Mouse (Mus musculus) stomach, embryonic 16.5 days (tissue): ENCODE measurements around the gene Lztr1. TPM values are rescaled to one million over a fixed set of nuclear protein-coding genes. Genes with fewer than 3 reads are reported as not detected.
A peak's percentile ranks its signal among the peaks of the same experiment; 100 is the strongest.

ENCODE experiments used
- ATAC-seq: fragments of 200-750 bp; cut with Nextera tagmentation; 2 replicates; pipeline ENCODE4 v1.8.0; 2017; ENCODE audit warnings: moderate number of reproducible peaks, moderate TSS enrichment; ENCODE audit not compliant: insufficient read depth, low FRiP score
- H3K27ac ChIP-seq: fragments of 300-500 bp; sonication (generic); 2 replicates; pipeline ENCODE4 v1.5.1; 2014; ENCODE audit warnings: low read length
- H3K27me3 ChIP-seq: fragments of 300-500 bp; sonication (generic); 2 replicates; pipeline ENCODE4 v1.6.1; 2014; ENCODE audit warnings: low read length, control low read depth, mixed read lengths; ENCODE audit not compliant: control insufficient read depth, insufficient read depth
- H3K36me3 ChIP-seq: fragments of 300-500 bp; sonication (generic); 2 replicates; pipeline ENCODE4 v1.6.1; 2014; ENCODE audit warnings: low read length; ENCODE audit not compliant: control insufficient read depth, insufficient read depth
- H3K4me1 ChIP-seq: fragments of 300-500 bp; sonication (generic); 2 replicates; pipeline ENCODE4 v1.6.1; 2014; ENCODE audit warnings: low read length, control low read depth, mixed read lengths; ENCODE audit not compliant: control insufficient read depth, insufficient read depth
- H3K4me2 ChIP-seq: fragments of 300-500 bp; sonication (generic); 2 replicates; pipeline ENCODE4 v1.6.1; 2014; ENCODE audit warnings: low read depth, low read length, mixed read lengths
- H3K4me3 ChIP-seq: fragments of 300-500 bp; sonication (generic); replicated peaks from 2 replicates; pipeline ENCODE4 v1.5.1; 2014; ENCODE audit warnings: mild to moderate bottlenecking, low read length
- H3K9ac ChIP-seq: fragments of 300-500 bp; sonication (generic); 2 replicates; pipeline ENCODE4 v1.6.1; 2014; ENCODE audit warnings: low read length
- H3K9me3 ChIP-seq: fragments of 300-500 bp; sonication (generic); replicated peaks from 2 replicates; pipeline ENCODE4 v1.6.1; 2016; ENCODE audit warnings: low read length, control low read depth; ENCODE audit not compliant: control insufficient read depth
- WGBS: fragments of 180-500 bp; shearing (Covaris S2); extraction: QIAGEN DNeasy Blood & Tissue Kit; methylation state at CpG from one replicate; pipeline ENCODE4 v1.1.7; 2014; 5-methylcytosine and 5-hydroxymethylcytosine counted together
- polyA plus RNA-seq: library from polyadenylated mRNA; unstranded; fragments of >200 nt; fragmentation: Nextera tagmentation; extraction: Ambion mirVana; gene quantifications from 2 replicates; pipeline ENCODE4 v1.2.1, GENCODE M21; 2015

Gene Lztr1
- 89.4 and 90.8 TPM in 2 replicates for polyA plus RNA-seq

GRCm38 (mm10) chr16:17508546-17509239 is at the start of gene Lztr1:
Gene Lztr1, plus strand, starts transcription at chr16:17508688.
- ATAC-seq: peak; percentile 95
- Histone ChIP-seq H3K9me3 (no peaks in the 10 kb centered on the region), H3K27ac (peak within 1 kb of the TSS; percentile 96), H3K9ac (peak within 1 kb of the TSS; percentile 91), H3K4me3 (peak within 1 kb of the TSS; percentile 88), H3K36me3 (peaks cover 9% of the 10 kb centered on the region; the same call in 1 of the 2 replicates), H3K4me2 (peak within 1 kb of the TSS; percentile 82), H3K27me3 (no peaks in the 10 kb centered on the region), H3K4me1 (peaks cover 11% of the 10 kb centered on the region)
- under 1% methylated on average over 50 of the region's 50 CpGs for WGBS

DNA sequence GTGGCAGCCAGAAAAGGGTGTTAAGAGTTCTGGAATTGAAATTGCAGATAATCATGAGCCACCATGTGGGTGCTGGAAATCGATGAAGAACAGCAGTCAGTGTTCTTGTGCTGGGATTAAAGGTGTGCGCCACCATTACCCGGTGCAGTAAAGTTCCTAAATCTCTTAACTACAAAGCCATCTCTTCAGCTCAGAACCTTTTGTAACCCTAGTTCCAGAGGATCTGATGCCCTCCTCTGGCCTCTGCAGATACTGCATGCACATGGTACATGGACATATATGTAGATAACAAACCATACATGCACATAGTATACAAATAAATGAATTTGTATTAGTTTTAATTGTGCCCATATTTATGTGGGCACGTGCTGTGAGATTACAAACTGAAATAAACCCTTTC is 48.2 kb upstream of the Lztr1 start:
- ATAC-seq: no peak
- whole genome bisulfite sequencing: 92% methylated on average over 4 of the region's 4 CpGs

DNA sequence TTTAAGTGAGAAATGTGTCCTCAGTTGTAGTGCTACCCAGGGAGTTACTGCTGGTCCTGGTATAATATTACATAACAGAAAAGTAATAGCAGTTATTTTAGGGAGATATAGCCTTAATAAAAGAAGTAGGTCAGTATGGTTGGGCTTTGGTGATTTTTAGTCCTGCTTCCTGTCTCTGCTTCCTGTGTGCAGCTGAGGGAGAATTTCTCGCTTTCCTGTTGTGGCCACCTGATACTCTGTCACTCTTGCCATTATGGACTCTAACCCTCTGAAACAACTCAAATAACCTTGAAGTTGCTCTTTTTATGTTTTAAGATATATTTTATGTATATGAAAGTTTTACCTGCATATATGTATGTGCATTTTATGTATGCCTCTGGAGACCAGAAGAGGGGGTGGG is 46.9 kb upstream of the Lztr1 start:
- Histone ChIP-seq H3K27ac (no peak overlapping the region), H3K9me3 (no peaks in the 10 kb centered on the region), H3K9ac (no peak overlapping the region), H3K27me3 (no peaks in the 10 kb centered on the region), H3K4me1 (0 out of 2 replicates have a peak, but pooled peaks cover under 1% of the 10 kb centered on the region), H3K4me2 (no peak overlapping the region), H3K36me3 (peaks cover 8% of the 10 kb centered on the region; the same call in 1 of the 2 replicates), H3K4me3 (no peak overlapping the region)
- ATAC-seq: no peak
- WGBS: 76% methylated on average over 1 of the region's 1 CpGs

More for the DNA sequence above, 48.2 kb upstream of the Lztr1 start:
- no peak overlapping the region for H3K9ac ChIP-seq
- H3K4me3 ChIP-seq: no peak overlapping the region
- no peak overlapping the region for H3K4me2 ChIP-seq
- no peaks in the 10 kb centered on the region for H3K9me3 ChIP-seq
- H3K27ac ChIP-seq: no peak overlapping the region
- no peaks in the 10 kb centered on the region for H3K27me3 ChIP-seq
- H3K36me3 ChIP-seq: peaks cover 14% of the 10 kb centered on the region
- H3K4me1 ChIP-seq: peaks cover 6% of the 10 kb centered on the region; the same call in 1 of the 2 replicates

DNA sequence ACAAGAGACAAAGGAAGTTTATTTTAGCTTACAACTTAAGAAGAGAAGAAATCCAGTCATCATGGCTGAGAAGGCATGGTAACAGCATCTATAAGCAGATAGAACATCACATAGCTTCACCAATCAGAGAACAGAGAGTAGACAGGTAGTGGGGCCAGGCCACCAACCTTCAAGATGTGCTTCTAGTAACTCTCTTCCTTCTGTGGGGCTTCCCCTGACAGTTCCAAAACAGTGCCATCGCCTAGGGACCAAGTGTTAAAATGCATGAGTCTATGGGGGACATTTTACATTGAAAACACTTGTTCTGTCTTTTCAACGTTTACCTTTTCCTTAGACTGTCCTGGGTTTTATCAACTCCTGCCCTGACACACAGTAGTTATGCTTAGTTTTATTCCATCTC is 45.3 kb upstream of the Lztr1 start:
- Histone ChIP-seq H3K9ac (no peak overlapping the region), H3K4me2 (no peak overlapping the region), H3K27me3 (no peaks in the 10 kb centered on the region), H3K4me3 (no peak overlapping the region), H3K27ac (no peak overlapping the region), H3K4me1 (0 out of 2 replicates have a peak, but pooled peaks cover 3% of the 10 kb centered on the region), H3K9me3 (no peaks in the 10 kb centered on the region), H3K36me3 (0 out of 2 replicates have a peak, but pooled peaks cover 2% of the 10 kb centered on the region)
- no peak for ATAC-seq
- 83% methylated on average over 2 of the region's 2 CpGs for WGBS

- no peak for ATAC-seq
- no peaks in the 10 kb centered on the region for H3K9me3 ChIP-seq
- 80% methylated on average over 4 of the region's 4 CpGs for WGBS
- no peak overlapping the region for H3K27ac ChIP-seq
- H3K36me3 ChIP-seq: 0 out of 2 replicates have a peak, but pooled peaks cover 8% of the 10 kb centered on the region
- no peaks in the 10 kb centered on the region for H3K27me3 ChIP-seq
- no peak overlapping the region for H3K4me3 ChIP-seq
- H3K9ac ChIP-seq: no peak overlapping the region
- H3K4me2 ChIP-seq: no peak overlapping the region
- H3K4me1 ChIP-seq: 0 out of 2 replicates have a peak, but pooled peaks cover 3% of the 10 kb centered on the region
Observed at GRCm38 (mm10) chr16:17466875-17467663, 41.4 kb upstream of the Lztr1 start.

GRCm38 (mm10) chr16:17472498-17472897 is 36.0 kb upstream of the Lztr1 start:
- WGBS: 86% methylated on average over 6 of the region's 6 CpGs
- Histone ChIP-seq H3K4me1 (no peaks in the 10 kb centered on the region; the same call in 1 of the 2 replicates), H3K4me2 (no peak overlapping the region)

DNA sequence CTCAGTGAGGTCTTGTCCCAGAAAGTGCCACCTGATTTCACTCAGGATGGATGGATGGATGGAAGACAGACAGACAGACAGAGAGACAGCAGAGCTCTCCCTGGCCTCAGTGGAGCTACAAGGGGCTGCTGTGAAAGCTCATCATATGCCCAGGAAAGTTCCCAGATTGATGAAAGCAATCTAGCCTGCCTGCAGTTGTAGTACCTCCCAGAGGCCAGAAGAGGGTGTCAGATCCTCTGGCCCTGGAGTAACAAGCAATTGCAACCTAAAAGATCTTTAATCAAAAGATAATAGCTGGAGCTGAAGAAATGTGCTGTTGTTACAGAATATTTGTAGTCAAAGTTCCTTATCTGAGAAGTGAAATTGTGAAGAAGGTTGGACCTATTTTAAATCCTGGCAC is 34.4 kb upstream of the Lztr1 start:
- ATAC-seq: no peak
- no peak overlapping the region for H3K4me3 ChIP-seq
- no peak overlapping the region for H3K4me2 ChIP-seq
- no peaks in the 10 kb centered on the region for H3K27me3 ChIP-seq
- 0 out of 2 replicates have a peak, but pooled peaks cover 5% of the 10 kb centered on the region for H3K36me3 ChIP-seq
- no peak overlapping the region for H3K9ac ChIP-seq
- no peaks in the 10 kb centered on the region; the same call in 1 of the 2 replicates for H3K4me1 ChIP-seq
- H3K9me3 ChIP-seq: no peaks in the 10 kb centered on the region
- H3K27ac ChIP-seq: no peak overlapping the region

More at GRCm38 (mm10) chr16:17472498-17472897, 36.0 kb upstream of the Lztr1 start:
- no peak for ATAC-seq
- no peak overlapping the region for H3K27ac ChIP-seq
- H3K4me3 ChIP-seq: no peak overlapping the region
- H3K9me3 ChIP-seq: no peaks in the 10 kb centered on the region
- no peak overlapping the region for H3K9ac ChIP-seq
- 0 out of 2 replicates have a peak, but pooled peaks cover 5% of the 10 kb centered on the region for H3K36me3 ChIP-seq
- H3K27me3 ChIP-seq: no peaks in the 10 kb centered on the region

DNA sequence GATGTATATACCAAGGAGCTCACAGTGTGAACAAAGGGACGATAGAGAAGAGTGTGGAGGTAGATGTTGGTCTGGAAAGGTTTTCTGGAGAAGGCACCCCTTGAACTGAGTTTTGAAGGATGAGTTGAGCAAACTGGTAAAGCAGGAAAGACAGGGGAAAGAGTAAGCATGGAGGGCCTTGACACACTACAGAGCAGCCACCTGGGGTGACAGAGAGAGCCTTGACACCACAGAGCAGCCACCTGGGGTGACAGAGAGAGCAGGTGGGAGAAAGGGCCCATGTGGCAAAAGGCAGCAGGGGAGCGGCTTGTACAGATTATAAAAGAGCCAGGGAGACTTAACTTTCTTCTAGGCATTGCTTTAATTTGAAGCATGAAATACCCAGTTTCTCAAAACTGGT is 33.7 kb upstream of the Lztr1 start:
- Histone ChIP-seq H3K4me3 (no peak overlapping the region), H3K27me3 (no peaks in the 10 kb centered on the region), H3K27ac (no peak overlapping the region), H3K9ac (no peak overlapping the region), H3K9me3 (no peaks in the 10 kb centered on the region), H3K4me2 (no peak overlapping the region), H3K4me1 (no peaks in the 10 kb centered on the region; the same call in 1 of the 2 replicates), H3K36me3 (0 out of 2 replicates have a peak, but pooled peaks cover 5% of the 10 kb centered on the region)
- ATAC-seq: no peak
- 66% methylated on average over 2 of the region's 2 CpGs for WGBS

GRCm38 (mm10) chr16:17475326-17475725 is 33.2 kb upstream of the Lztr1 start:
- Histone ChIP-seq H3K4me1 (no peaks in the 10 kb centered on the region; the same call in 1 of the 2 replicates), H3K27me3 (no peaks in the 10 kb centered on the region), H3K27ac (no peak overlapping the region), H3K4me3 (no peak overlapping the region), H3K4me2 (no peak overlapping the region), H3K36me3 (0 out of 2 replicates have a peak, but pooled peaks cover 2% of the 10 kb centered on the region), H3K9ac (no peak overlapping the region), H3K9me3 (no peaks in the 10 kb centered on the region)
- WGBS: 95% methylated on average over 4 of the region's 4 CpGs
- no peak for ATAC-seq
